Mouse (Mus musculus): ENCODE results near the gene 4930470P17Rik. TPM values are rescaled to one million over a fixed set of nuclear protein-coding genes. Genes with fewer than 3 reads are reported as not detected.

The 4930470P17Rik gene
- total RNA-seq (2014; rRNA removed) = not detected in 2 replicates
- not detected in 2 replicates for polyA plus RNA-seq (2015; fragmentation: Nextera tagmentation; extraction: Ambion mirVana)

- 71% methylated on average over 9 of the region's 9 CpGs for WGBS
- H3K27ac ChIP-seq (ENCODE audit: low read depth, low read length) = no peak within 1 kb of the TSS
- H3K4me3 ChIP-seq (ENCODE audit: low read depth, low read length) = no peak within 1 kb of the TSS
- TF ChIP-seq CTCF (IDR thresholded peaks at IDR 0.05) = no peak
- no peaks in the 10 kb centered on the region for H3K36me3 ChIP-seq (ENCODE audit: insufficient read depth, low read length)
- no peak within 1 kb of the TSS for H3K9ac ChIP-seq (replicated peaks; ENCODE audit: low read length, poor library complexity, severe bottlenecking)
- ATAC-seq (ENCODE audit: low FRiP score) (no peak), DNase-seq (ENCODE audit: low spot score) (no peak)
- H3K27me3 ChIP-seq (ENCODE audit: insufficient read depth, low read length) = no peaks in the 10 kb centered on the region
- H3K4me2 ChIP-seq (ENCODE audit: low read depth, low read length, poor library complexity, severe bottlenecking) = no peak within 1 kb of the TSS
- H3K4me1 ChIP-seq (ENCODE audit: insufficient read depth, low read length) = no peaks in the 10 kb centered on the region
- no peaks in the 10 kb centered on the region for H3K9me3 ChIP-seq (ENCODE audit: low read length)
Measured at GRCm38 (mm10) chr2:170601917-170602316, at the start of gene 4930470P17Rik. Gene 4930470P17Rik, minus strand, starts transcription at chr2:170602017.

GRCm38 (mm10) chr2:170651483-170651882 is 49.7 kb upstream of the 4930470P17Rik start:
- H3K4me2 ChIP-seq (ENCODE audit: low read depth, low read length, poor library complexity, severe bottlenecking) = no peak overlapping the region
- H3K4me3 ChIP-seq (ENCODE audit: low read depth, low read length) = no peak overlapping the region
- H3K27ac ChIP-seq (ENCODE audit: low read depth, low read length) = no peak overlapping the region
- 77% methylated on average over 1 of the region's 1 CpGs for WGBS
- ATAC-seq (ENCODE audit: low FRiP score) (no peak), DNase-seq (ENCODE audit: low spot score) (no peak)
- no peaks in the 10 kb centered on the region; the same call in 1 of the 2 replicates for H3K4me1 ChIP-seq (ENCODE audit: insufficient read depth, low read length)
- H3K9me3 ChIP-seq (ENCODE audit: low read length) = no peaks in the 10 kb centered on the region
- peak; percentile 54 for TF ChIP-seq CTCF (IDR thresholded peaks at IDR 0.05)
- H3K9ac ChIP-seq (replicated peaks; ENCODE audit: low read length, poor library complexity, severe bottlenecking) = no peak overlapping the region
- H3K36me3 ChIP-seq (ENCODE audit: insufficient read depth, low read length) = no peaks in the 10 kb centered on the region
- no peaks in the 10 kb centered on the region for H3K27me3 ChIP-seq (ENCODE audit: insufficient read depth, low read length)

GRCm38 (mm10) chr2:170648542-170648941 is 46.7 kb upstream of the 4930470P17Rik start:
- 64% methylated on average over 11 of the region's 11 CpGs for WGBS
- Histone ChIP-seq H3K27ac (ENCODE audit: low read depth, low read length) (no peak overlapping the region), H3K4me2 (ENCODE audit: low read depth, low read length, poor library complexity, severe bottlenecking) (no peak overlapping the region), H3K27me3 (ENCODE audit: insufficient read depth, low read length) (no peaks in the 10 kb centered on the region), H3K4me3 (ENCODE audit: low read depth, low read length) (no peak overlapping the region), H3K9me3 (ENCODE audit: low read length) (no peaks in the 10 kb centered on the region), H3K36me3 (ENCODE audit: insufficient read depth, low read length) (no peaks in the 10 kb centered on the region), H3K4me1 (ENCODE audit: insufficient read depth, low read length) (no peaks in the 10 kb centered on the region; the same call in 1 of the 2 replicates), H3K9ac (replicated peaks; ENCODE audit: low read length, poor library complexity, severe bottlenecking) (no peak overlapping the region)
- ATAC-seq (ENCODE audit: low FRiP score) (no peak), DNase-seq (ENCODE audit: low spot score) (no peak)
- no peak for TF ChIP-seq CTCF (IDR thresholded peaks at IDR 0.05)

- Histone ChIP-seq H3K27ac (ENCODE audit: low read depth, low read length) (no peak overlapping the region), H3K36me3 (ENCODE audit: insufficient read depth, low read length) (no peaks in the 10 kb centered on the region), H3K4me2 (ENCODE audit: low read depth, low read length, poor library complexity, severe bottlenecking) (no peak overlapping the region), H3K9me3 (ENCODE audit: low read length) (no peaks in the 10 kb centered on the region), H3K4me1 (ENCODE audit: insufficient read depth, low read length) (no peaks in the 10 kb centered on the region), H3K27me3 (ENCODE audit: insufficient read depth, low read length) (no peaks in the 10 kb centered on the region), H3K4me3 (ENCODE audit: low read depth, low read length) (no peak overlapping the region), H3K9ac (replicated peaks; ENCODE audit: low read length, poor library complexity, severe bottlenecking) (no peak overlapping the region)
- ATAC-seq (ENCODE audit: low FRiP score) (no peak), DNase-seq (ENCODE audit: low spot score) (no peak)
- 92% methylated on average over 6 of the region's 6 CpGs for WGBS
- TF ChIP-seq CTCF (IDR thresholded peaks at IDR 0.05) = no peak
Measured at GRCm38 (mm10) chr2:170646201-170646600, 44.4 kb upstream of the 4930470P17Rik start.

- no peaks in the 10 kb centered on the region for H3K36me3 ChIP-seq (ENCODE audit: insufficient read depth, low read length)
- TF ChIP-seq CTCF (IDR thresholded peaks at IDR 0.05) = no peak
Measured at GRCm38 (mm10) chr2:170642338-170642806, 40.6 kb upstream of the 4930470P17Rik start.

GRCm38 (mm10) chr2:170640281-170640680 is 38.5 kb upstream of the 4930470P17Rik start:
- no peaks in the 10 kb centered on the region for H3K9me3 ChIP-seq (ENCODE audit: low read length)
- no peaks in the 10 kb centered on the region for H3K36me3 ChIP-seq (ENCODE audit: insufficient read depth, low read length)
- no peaks in the 10 kb centered on the region for H3K27me3 ChIP-seq (ENCODE audit: insufficient read depth, low read length)
- DNase-seq (ENCODE audit: low spot score) (no peak), ATAC-seq (ENCODE audit: low FRiP score) (no peak)
- no peak for TF ChIP-seq CTCF (IDR thresholded peaks at IDR 0.05)
- H3K9ac ChIP-seq (replicated peaks; ENCODE audit: low read length, poor library complexity, severe bottlenecking) = no peak overlapping the region
- no peak overlapping the region for H3K4me2 ChIP-seq (ENCODE audit: low read depth, low read length, poor library complexity, severe bottlenecking)
- 86% methylated on average over 11 of the region's 11 CpGs for WGBS
- H3K27ac ChIP-seq (ENCODE audit: low read depth, low read length) = no peak overlapping the region
- no peak overlapping the region for H3K4me3 ChIP-seq (ENCODE audit: low read depth, low read length)
- peaks cover 4% of the 10 kb centered on the region; the same call in 1 of the 2 replicates for H3K4me1 ChIP-seq (ENCODE audit: insufficient read depth, low read length)

More at GRCm38 (mm10) chr2:170642338-170642806, 40.6 kb upstream of the 4930470P17Rik start:
- H3K4me1 ChIP-seq (ENCODE audit: insufficient read depth, low read length) = peaks cover 4% of the 10 kb centered on the region; the same call in 1 of the 2 replicates
- no peaks in the 10 kb centered on the region for H3K9me3 ChIP-seq (ENCODE audit: low read length)
- DNase-seq (ENCODE audit: low spot score) = peak; percentile 56
- H3K27me3 ChIP-seq (ENCODE audit: insufficient read depth, low read length) = no peaks in the 10 kb centered on the region
- H3K4me2 ChIP-seq (ENCODE audit: low read depth, low read length, poor library complexity, severe bottlenecking) = no peak overlapping the region
- H3K27ac ChIP-seq (ENCODE audit: low read depth, low read length) = no peak overlapping the region
- WGBS = 10% methylated on average over 4 of the region's 4 CpGs
- no peak for ATAC-seq (ENCODE audit: low FRiP score)
- H3K4me3 ChIP-seq (ENCODE audit: low read depth, low read length) = no peak overlapping the region
- no peak overlapping the region for H3K9ac ChIP-seq (replicated peaks; ENCODE audit: low read length, poor library complexity, severe bottlenecking)
